Mouse (Mus musculus) bone marrow, adult 2 months (tissue): ENCODE results near the gene Fbh1.

Source experiments
- CTCF ChIP-seq: fragments of 200-500 bp; IDR thresholded peaks from 2 replicates; pipeline ENCODE4 v1.5.1; 2011; ENCODE audit warnings: low read length, control low read depth; ENCODE audit not compliant: control insufficient read depth, insufficient read depth
- POLR2A ChIP-seq: fragments of 200-500 bp; IDR thresholded peaks from 2 replicates; pipeline ENCODE4 v1.6.1; 2011; ENCODE audit warnings: low read depth, mild to moderate bottlenecking, control low read depth, low read length, borderline replicate concordance; ENCODE audit not compliant: control insufficient read depth

GRCm38 (mm10) chr2:11774426-11774825 lies 3.0 kb downstream of the Fbh1 start:
- TF ChIP-seq CTCF = no peak
- TF ChIP-seq POLR2A = no peak
